Mouse (Mus musculus) forebrain, embryonic 16.5 days (tissue): Measurements from ENCODE around the gene Zap70. TPM values are rescaled to one million over a fixed set of nuclear protein-coding genes. Genes with fewer than 3 reads are reported as not detected.

Experiments used
- ATAC-seq: fragments of 200-750 bp; cut with Nextera tagmentation; 2 replicates; pipeline ENCODE4 v1.8.0; 2017; ENCODE audit warnings: mild to moderate bottlenecking, moderate library complexity
- H3K27ac ChIP-seq: fragments of 300-500 bp; sonication (generic); 2 replicates; pipeline ENCODE4 v1.5.1; 2014; ENCODE audit warnings: low read length, control low read depth
- H3K27me3 ChIP-seq: fragments of 300-500 bp; sonication (generic); replicated peaks from 2 replicates; pipeline ENCODE4 v1.6.1; 2014; ENCODE audit warnings: low read length; ENCODE audit not compliant: control insufficient read depth, insufficient read depth
- H3K36me3 ChIP-seq: fragments of 300-500 bp; sonication (generic); 2 replicates; pipeline ENCODE4 v1.6.1; 2014; ENCODE audit not compliant: control insufficient read depth, insufficient read depth
- H3K4me1 ChIP-seq: fragments of 300-500 bp; sonication (generic); replicated peaks from 2 replicates; pipeline ENCODE4 v1.6.1; 2014; ENCODE audit warnings: low read length; ENCODE audit not compliant: control insufficient read depth, insufficient read depth
- H3K4me2 ChIP-seq: fragments of 300-500 bp; sonication (generic); 2 replicates; pipeline ENCODE4 v1.6.1; 2014; ENCODE audit warnings: mild to moderate bottlenecking, low read length, control low read depth
- H3K4me3 ChIP-seq: fragments of 300-500 bp; sonication (generic); replicated peaks from 2 replicates; pipeline ENCODE4 v1.5.1; 2014; ENCODE audit warnings: mild to moderate bottlenecking, low read length, control low read depth
- H3K9ac ChIP-seq: fragments of 300-500 bp; sonication (generic); replicated peaks from 2 replicates; pipeline ENCODE4 v1.6.1; 2014; ENCODE audit warnings: low read depth, low read length, control low read depth
- H3K9me3 ChIP-seq: fragments of 300-500 bp; sonication (generic); 2 replicates; pipeline ENCODE4 v1.6.1; 2016; ENCODE audit warnings: low read length; ENCODE audit not compliant: control insufficient read depth
- WGBS: fragments of 180-500 bp; shearing (Covaris S2); extraction: QIAGEN DNeasy Blood & Tissue Kit; methylation state at CpG from one replicate; pipeline ENCODE4 v1.1.7; 2014; 5-methylcytosine and 5-hydroxymethylcytosine counted together
- polyA plus RNA-seq: library from polyadenylated mRNA; unstranded; fragments of >200 nt; fragmentation: Nextera tagmentation; extraction: Ambion mirVana; gene quantifications from 2 replicates; pipeline ENCODE4 v1.2.1, GENCODE M21; 2015

Zap70 gene
- polyA plus RNA-seq, 1 experiment from 2014 or later, result 1.4 TPM

DNA sequence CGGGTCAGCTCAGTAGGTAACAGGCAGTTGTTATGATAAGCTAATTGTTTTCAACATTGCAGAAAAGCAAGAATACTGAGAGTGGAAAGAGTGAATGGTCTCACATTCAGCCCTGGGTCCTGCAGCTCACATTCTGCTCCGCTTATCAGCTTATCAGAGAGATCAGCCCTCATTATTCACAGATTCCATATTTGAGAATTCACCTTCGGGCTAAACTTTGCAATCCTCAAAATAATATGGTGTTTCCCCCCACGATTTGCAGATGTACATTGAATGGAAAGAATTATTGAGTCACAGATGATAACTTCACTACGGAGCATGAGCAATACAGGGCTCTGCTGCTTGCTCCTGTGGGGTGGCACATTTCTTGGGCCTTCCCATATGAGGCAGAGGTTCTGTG lies 7.2 kb downstream of the Zap70 start:
- H3K4me3 ChIP-seq, result no peak overlapping the region
- ATAC-seq, result no peak
- 80% methylated on average over 5 of the region's 5 CpGs for WGBS
- H3K4me1 ChIP-seq, result no peaks in the 10 kb centered on the region
- peaks cover 3% of the 10 kb centered on the region for H3K27me3 ChIP-seq
- H3K36me3 ChIP-seq, result no peaks in the 10 kb centered on the region
- H3K9me3 ChIP-seq, result no peaks in the 10 kb centered on the region
- no peak overlapping the region for H3K27ac ChIP-seq
- H3K4me2 ChIP-seq, result no peak overlapping the region
- no peak overlapping the region for H3K9ac ChIP-seq

DNA sequence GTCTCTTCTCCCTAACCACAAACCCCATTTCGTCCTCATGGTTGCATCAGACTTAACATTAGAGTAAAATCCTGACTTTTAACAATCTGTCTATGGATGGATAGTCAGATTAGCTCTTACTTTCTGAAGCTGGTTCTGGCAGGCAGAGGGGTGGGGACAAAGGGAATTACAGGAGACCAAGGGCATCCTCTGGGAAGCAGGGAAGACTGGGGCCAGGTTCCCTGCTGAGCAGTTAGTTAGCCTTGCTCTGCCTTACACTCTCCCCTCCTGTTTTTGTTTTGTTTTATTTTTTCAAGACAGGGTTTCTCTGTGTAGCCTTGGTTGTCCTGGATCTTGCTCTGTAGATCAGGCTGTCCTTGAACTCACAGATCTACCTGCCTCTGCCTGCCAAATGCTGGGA lies 8.4 kb downstream of the Zap70 start:
- no peak overlapping the region for H3K4me2 ChIP-seq
- no peaks in the 10 kb centered on the region for H3K36me3 ChIP-seq
- no peak for ATAC-seq
- H3K9me3 ChIP-seq, result no peaks in the 10 kb centered on the region
- no peak overlapping the region for H3K9ac ChIP-seq
- H3K4me3 ChIP-seq, result no peak overlapping the region
- no peaks in the 10 kb centered on the region for H3K4me1 ChIP-seq
- H3K27me3 ChIP-seq, result peaks cover 3% of the 10 kb centered on the region
- no peak overlapping the region for H3K27ac ChIP-seq
- 81% methylated on average over 1 of the region's 1 CpGs for WGBS

DNA sequence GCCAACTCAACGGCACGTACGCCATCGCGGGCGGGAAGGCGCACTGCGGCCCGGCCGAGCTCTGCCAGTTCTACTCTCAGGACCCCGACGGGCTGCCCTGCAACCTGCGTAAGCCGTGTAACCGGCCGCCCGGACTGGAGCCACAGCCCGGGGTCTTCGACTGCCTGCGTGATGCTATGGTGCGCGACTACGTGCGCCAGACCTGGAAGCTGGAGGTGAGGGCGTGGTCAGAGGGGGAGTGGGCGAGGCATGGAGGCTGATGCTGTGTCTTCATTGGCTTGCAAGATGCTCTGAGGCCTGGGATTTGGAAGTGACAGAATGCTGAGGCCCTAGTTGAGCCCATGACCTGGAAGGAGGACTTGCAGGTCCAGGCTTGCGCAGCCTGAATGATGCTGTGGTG lies 9.4 kb downstream of the Zap70 start:
- no peaks in the 10 kb centered on the region for H3K36me3 ChIP-seq
- H3K27me3 ChIP-seq, result peaks cover 3% of the 10 kb centered on the region
- WGBS, result 22% methylated on average over 27 of the region's 27 CpGs
- ATAC-seq, result no peak
- no peak overlapping the region for H3K27ac ChIP-seq
- no peaks in the 10 kb centered on the region for H3K4me1 ChIP-seq
- H3K9me3 ChIP-seq, result no peaks in the 10 kb centered on the region
- H3K4me3 ChIP-seq, result peak overlapping the region; percentile 28
- H3K4me2 ChIP-seq, result peak overlapping the region; percentile 43
- H3K9ac ChIP-seq, result 0 out of 2 replicates have a peak overlapping the region, but pooled peaks have one; percentile 32

DNA sequence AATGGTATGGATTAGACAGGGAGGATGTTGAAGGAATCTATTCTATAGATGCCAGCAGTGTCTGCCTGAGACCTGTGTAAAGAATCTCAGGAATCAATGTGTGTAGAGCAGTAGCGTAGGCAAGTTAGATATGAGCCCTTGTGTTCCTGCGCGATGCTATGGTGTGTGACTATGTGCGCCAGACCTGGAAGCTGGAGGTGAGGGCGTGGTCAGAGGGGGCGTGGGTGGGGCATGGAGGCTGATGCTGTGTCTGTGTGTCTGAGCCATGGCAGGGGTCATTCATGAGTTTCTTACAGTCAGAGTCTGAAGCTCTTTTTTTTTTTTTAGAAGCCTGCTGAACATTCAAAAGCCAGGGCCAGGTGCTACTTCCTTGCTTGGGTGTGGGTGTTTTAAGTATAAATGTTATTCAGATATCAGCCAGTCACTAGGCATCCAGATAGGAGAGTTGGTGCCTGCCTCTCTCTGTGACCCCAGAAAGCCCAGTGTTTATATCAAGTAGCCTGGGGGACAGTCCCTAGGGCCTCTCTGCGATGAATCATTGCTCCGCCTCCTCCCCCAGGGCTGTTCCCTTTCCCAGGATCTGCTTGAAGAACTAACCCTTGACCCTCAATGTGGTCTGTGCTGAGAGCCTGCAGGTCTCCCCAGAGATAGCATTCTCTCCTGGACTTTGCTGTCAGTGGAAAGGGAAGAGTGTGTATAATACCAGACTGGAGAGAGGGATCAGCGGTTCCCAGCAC lies 10.8 kb downstream of the Zap70 start:
- Histone ChIP-seq H3K9ac (no peak overlapping the region), H3K4me2 (no peak overlapping the region), H3K9me3 (no peaks in the 10 kb centered on the region), H3K4me1 (no peaks in the 10 kb centered on the region), H3K27ac (no peak overlapping the region), H3K4me3 (no peak overlapping the region), H3K36me3 (no peaks in the 10 kb centered on the region), H3K27me3 (peaks cover 3% of the 10 kb centered on the region)
- no peak for ATAC-seq
- 88% methylated on average over 9 of the region's 9 CpGs for WGBS

DNA sequence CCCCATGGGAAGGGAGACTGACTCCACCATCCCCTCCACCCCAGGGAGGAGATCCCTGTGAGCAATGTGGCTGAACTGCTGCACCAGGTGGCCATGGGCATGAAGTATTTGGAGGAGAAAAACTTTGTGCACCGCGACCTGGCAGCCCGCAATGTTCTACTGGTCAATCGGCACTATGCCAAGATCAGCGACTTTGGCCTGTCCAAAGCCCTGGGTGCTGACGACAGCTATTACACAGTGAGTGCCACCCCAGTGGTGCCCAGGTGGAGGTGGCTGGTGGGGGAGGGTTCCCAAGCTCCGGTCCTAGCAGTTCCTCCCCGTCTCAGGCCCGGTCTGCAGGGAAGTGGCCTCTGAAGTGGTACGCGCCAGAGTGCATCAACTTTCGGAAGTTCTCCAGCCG lies 19.2 kb downstream of the Zap70 start:
- no peak overlapping the region for H3K9ac ChIP-seq
- no peak overlapping the region for H3K27ac ChIP-seq
- no peak overlapping the region for H3K4me2 ChIP-seq
- no peaks in the 10 kb centered on the region for H3K27me3 ChIP-seq
- ATAC-seq, result no peak
- no peak overlapping the region for H3K4me3 ChIP-seq
- no peaks in the 10 kb centered on the region for H3K36me3 ChIP-seq
- no peaks in the 10 kb centered on the region for H3K9me3 ChIP-seq
- H3K4me1 ChIP-seq, result peaks cover 4% of the 10 kb centered on the region; the same call in 1 of the 2 replicates
- WGBS, result 91% methylated on average over 13 of the region's 13 CpGs

DNA sequence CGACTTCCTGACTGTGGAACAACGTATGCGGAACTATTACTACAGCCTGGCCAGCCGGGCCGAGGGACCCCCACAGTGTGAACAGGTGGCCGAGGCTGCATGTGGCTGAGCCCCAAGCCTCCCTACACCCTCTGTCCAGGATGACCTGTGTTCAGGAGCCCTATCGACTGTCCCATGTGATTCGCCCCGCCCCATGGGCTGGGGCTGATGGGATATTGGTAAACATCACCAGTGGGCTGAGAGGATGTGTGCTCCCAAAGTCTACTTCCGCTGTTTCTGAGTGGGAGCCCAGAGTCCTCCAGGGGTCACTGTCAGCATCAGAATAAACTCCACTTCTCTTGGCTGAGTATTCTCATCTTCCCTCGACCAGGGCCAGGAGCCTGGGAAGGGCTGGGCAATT lies 20.9 kb downstream of the Zap70 start:
- no peak overlapping the region for H3K9ac ChIP-seq
- H3K9me3 ChIP-seq, result no peaks in the 10 kb centered on the region
- H3K4me1 ChIP-seq, result peaks cover 4% of the 10 kb centered on the region; the same call in 1 of the 2 replicates
- WGBS, result 89% methylated on average over 11 of the region's 11 CpGs
- H3K4me3 ChIP-seq, result no peak overlapping the region
- no peak for ATAC-seq
- H3K36me3 ChIP-seq, result no peaks in the 10 kb centered on the region
- no peaks in the 10 kb centered on the region for H3K27me3 ChIP-seq
- H3K4me2 ChIP-seq, result no peak overlapping the region
- no peak overlapping the region for H3K27ac ChIP-seq

DNA sequence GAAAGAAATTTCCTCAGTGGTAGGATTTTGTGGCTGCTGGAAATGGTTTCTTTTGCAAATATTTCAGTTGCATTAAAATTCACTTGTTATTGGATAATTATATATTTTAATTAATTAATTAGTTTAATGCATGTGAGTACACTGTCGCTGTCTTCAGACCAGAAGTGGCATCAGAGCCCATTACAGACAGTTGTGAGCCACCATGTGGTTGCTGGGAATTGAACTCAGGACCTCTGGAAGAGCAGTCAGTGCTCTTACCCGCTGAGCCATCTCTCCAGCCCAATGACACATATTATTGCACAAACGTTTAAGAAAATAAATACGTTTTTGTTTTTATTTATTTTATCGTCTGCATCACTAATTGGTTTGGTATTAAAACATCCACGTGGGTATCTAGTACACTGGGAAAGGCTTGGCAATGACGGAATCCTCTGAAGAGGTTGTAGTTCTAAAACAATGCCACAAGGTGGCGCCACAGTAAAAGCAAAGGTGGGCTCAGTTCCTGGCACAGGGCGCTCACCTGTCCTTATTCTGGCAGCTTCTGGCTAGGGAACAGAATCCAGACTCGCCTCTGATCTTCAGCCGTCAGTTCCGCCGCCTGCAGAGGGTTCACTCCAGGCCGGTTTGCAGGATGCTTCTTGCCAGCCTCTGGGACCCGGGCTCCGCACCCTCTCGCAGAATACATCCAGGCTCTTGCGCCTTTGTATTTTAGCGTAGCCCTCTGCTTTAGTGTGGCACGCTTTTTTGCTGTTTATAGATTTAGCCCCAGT lies 23.0 kb downstream of the Zap70 start:
- Histone ChIP-seq H3K27ac (peak overlapping the region; percentile 55), H3K9ac (peak overlapping the region; percentile 65), H3K4me1 (peaks cover 4% of the 10 kb centered on the region; the same call in 1 of the 2 replicates), H3K36me3 (no peaks in the 10 kb centered on the region), H3K27me3 (no peaks in the 10 kb centered on the region), H3K4me2 (peak overlapping the region; percentile 74), H3K4me3 (peak overlapping the region; percentile 46), H3K9me3 (no peaks in the 10 kb centered on the region)
- WGBS, result 3% methylated on average over 20 of the region's 20 CpGs
- ATAC-seq, result peak; percentile 83

DNA sequence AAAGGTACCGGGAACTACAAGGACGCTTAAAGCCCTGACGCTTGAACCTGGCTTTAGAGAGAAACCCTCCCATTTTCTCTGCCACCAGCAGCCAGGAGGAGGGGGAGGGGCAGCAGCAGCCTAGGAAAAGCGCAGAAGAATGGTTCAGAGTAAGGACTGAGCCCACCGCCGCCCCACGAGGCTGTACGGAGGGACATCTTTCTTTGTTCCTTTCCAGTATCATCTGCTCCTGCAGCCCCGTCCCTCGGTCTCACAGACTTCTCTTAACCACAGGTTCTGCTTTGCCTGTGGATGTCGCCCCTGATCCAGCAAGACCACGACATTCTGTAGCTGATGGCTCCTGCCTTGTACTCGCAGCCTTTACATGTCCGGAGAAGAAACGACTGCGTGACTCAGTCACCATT lies 23.6 kb downstream of the Zap70 start:
- peaks cover 4% of the 10 kb centered on the region; the same call in 1 of the 2 replicates for H3K4me1 ChIP-seq

DNA sequence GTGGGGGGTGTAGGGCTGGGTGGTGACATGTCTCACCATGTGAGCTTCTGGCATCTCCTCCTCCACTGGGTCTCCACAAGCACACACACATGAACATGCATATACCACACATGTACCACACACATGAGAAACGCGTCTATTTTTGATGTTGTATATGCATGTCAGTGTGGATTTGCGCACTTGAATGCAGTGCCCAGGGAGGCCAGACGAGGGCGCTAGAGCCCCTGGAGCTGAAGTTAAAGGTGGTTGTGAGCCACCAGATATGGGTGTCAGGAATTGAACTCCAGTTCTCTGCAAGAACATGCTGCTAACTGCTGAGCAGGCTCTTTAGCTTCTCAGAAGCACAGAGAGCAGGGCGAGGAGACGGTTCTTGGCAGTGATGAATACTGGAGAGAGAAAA lies 24.8 kb downstream of the Zap70 start:
- 94% methylated on average over 7 of the region's 7 CpGs for WGBS
- ATAC-seq, result no peak
- Histone ChIP-seq H3K27me3 (no peaks in the 10 kb centered on the region), H3K4me1 (peaks cover 4% of the 10 kb centered on the region; the same call in 1 of the 2 replicates), H3K9ac (no peak overlapping the region), H3K4me3 (no peak overlapping the region), H3K4me2 (no peak overlapping the region), H3K9me3 (no peaks in the 10 kb centered on the region), H3K27ac (no peak overlapping the region), H3K36me3 (no peaks in the 10 kb centered on the region)

More for the DNA sequence above, 23.6 kb downstream of the Zap70 start:
- under 1% methylated on average over 16 of the region's 16 CpGs for WGBS
- Histone ChIP-seq H3K4me3 (peak overlapping the region; percentile 46), H3K27me3 (no peaks in the 10 kb centered on the region), H3K9ac (peak overlapping the region; percentile 65), H3K9me3 (no peaks in the 10 kb centered on the region), H3K36me3 (no peaks in the 10 kb centered on the region), H3K4me2 (peak overlapping the region; percentile 74), H3K27ac (peak overlapping the region; percentile 55)
- peak; percentile 73 for ATAC-seq
